Mouse (Mus musculus): Measurements from ENCODE around the gene Rem1. TPM values are rescaled to one million over a fixed set of nuclear protein-coding genes. Genes with fewer than 3 reads are reported as not detected.

Rem1 gene
- total RNA-seq, 2 experiments from 2014 or later, result 0.72 to 0.94 TPM

DNA sequence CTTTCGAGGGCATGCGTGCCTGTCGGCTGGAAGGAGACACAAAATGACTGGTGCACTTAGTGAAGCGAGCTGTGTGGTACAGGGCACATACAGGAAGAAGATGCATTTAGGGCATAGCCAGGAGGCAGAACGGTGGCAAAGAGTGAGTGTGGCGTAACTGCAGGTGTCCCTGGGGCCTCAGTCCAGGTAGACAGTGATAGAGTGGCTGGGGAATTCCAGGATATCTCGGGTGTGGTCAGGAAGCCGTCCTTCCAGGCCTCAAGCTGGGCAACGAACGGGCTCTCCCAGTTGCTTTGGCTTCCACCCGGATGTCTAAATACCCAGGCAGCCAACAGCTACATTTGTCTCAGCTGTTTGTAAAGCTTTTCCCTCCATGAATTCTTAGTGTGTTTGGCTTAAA, 47.4 kb downstream of the Rem1 start:
- no peak for DNase-seq (ENCODE audit: low spot score in 2 of 2)

DNA sequence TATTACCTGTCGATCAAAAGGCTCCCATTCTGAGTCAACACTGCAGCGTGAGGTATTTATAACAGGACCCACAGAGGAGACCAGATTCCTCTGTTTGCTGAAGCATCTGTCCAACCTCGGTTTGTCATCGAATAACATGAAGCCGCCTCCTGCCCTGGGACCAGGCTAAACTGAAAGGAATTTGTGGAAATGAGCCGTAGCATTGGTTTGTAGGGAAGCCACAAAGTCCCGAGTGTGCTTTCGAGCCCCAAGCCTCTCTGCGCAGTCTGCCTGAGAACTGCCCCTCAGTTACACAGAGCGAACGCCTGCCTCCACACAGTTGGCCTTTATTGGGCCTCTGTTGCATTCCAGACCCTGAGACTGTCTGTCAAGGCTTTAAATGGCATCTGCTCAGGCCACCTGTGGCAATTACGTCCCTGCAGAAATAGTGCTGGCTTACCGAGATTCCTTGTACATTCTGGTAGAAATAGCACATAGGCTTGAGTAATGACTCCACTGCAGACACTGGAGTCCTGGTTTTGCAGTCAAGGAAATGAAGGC, 48.6 kb downstream of the Rem1 start:
- no peak for DNase-seq (ENCODE audit: low spot score in 2 of 2)

DNA sequence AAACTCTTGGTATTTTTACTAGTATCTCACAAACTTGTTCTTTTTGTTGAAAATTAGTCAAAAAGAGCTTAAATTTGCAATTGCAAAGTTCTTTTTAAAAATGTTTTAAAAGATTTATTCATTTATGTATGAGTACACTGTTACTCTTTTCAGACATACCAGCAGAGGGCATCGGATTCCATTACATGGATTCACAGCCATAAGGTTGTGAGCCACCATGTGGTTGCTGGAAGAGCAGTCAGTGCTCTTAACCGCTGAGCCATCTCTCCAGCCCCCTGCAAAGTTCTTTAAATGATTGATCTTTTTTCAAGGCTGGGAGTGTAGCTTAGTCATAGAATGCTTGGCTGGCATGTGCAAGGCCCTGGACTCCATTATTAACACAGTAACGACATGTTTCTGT, 51.6 kb downstream of the Rem1 start:
- peak in 1 of 2 experiments; percentile 49 for DNase-seq (ENCODE audit: low spot score in 2 of 2)

DNA sequence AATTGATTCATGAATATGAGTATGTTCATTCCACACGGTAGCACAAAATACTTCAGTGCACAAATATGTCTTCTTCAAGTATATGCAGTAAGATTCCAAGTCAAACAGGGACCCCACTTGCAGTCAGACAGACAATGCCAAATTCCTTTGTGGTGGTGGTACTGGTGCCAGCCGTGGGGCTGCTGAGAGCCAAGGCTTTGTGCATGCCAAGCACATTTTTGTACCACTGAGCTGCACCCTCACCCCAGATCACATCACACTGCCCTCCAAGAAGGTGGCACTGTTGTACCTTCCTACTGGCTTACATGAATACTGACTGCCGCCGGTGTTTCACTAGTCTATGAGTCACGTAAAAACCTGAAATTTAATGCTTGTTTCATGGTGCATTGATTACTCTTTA, 52.2 kb downstream of the Rem1 start:
- DNase-seq (ENCODE audit: low spot score in 2 of 2), result no peak

DNA sequence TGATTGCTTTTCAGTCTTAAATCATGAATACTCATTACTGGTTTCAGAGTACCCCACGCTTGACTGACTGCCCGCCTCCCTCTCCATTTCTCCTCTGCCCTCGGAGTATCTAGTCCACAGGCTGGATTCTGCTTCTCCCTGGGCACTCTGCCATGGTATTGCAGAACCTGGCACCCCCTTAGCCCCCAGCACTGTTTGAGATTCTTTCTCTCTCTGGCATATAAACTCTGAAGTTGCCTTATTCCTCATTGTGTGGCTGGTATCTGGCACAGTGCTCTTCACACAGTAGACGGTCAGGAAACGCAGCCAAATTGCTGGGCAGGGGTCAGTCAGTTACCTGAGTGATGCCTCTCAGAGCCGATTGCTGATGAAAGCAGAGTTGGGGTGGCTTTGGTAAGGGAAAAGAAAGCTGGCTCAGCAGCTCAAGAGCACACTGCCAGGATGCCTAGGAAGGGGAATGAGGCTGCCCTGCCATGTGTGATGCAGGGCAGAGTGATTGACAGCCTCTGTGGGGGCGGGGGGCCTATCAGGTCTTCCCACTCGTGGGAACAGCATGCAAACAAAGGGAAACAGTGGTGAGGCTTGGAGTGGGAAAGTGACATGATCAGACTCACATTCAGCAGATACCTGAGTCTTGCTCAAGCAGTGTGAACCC, 53.1 kb downstream of the Rem1 start:
- DNase-seq (ENCODE audit: low spot score in 2 of 2), result no peak

DNA sequence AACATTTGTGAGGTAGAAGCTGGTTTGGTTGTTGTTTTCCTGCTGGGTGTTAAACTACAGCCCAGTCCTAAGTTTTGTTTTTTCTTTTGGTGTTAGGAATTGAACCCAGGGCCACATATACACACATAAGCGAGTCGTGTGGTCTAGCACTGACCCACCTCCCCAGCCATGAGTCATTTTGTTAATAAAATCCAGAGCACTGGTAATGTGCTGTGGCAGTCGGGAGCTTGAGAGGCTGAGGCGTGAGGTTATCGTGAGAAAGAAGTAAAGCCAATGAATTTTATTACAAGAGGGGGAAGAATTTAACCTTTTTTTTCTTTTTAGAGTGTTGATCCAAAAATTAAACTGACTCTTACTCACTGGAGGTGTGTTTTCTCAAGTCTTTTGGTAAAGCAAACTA, 56.3 kb downstream of the Rem1 start:
- no peak for DNase-seq (ENCODE audit: low spot score in 2 of 2)

Other genes starting within 250 kb of the Rem1 start
- 10 to 100 TPM; 11.8 to 15.9 TPM for gene Sox12, start 228.9 kb upstream of the Rem1 start, total RNA-seq (2021)
- gene Zcchc3, start 211.9 kb upstream of the Rem1 start, total RNA-seq (2021), result 1 to 10 TPM; 9.4 TPM
- 1 to 10 TPM; 1.6 to 2.1 TPM for gene 6820408C15Rik, start 211.4 kb upstream of the Rem1 start, total RNA-seq (2021)
- not detected for gene Defb23, start 162.3 kb upstream of the Rem1 start, total RNA-seq (2021)
- not detected for gene Defb20, start 149.9 kb upstream of the Rem1 start, total RNA-seq (2021)
- gene Defb22, start 136.8 kb upstream of the Rem1 start, total RNA-seq (2021), result not detected
- not detected for gene Defb26, start 115.3 kb upstream of the Rem1 start, total RNA-seq (2021)
- gene Defb28, start 108.7 kb upstream of the Rem1 start, total RNA-seq (2021), result not detected
- not detected for gene Defb29, start 86.9 kb upstream of the Rem1 start, total RNA-seq (2021)
- gene Gm17416, start 57.6 kb upstream of the Rem1 start, total RNA-seq (2021), result not detected
- gene Defb21, start 54.2 kb upstream of the Rem1 start, total RNA-seq (2021), result not detected
- not detected for gene Defb19, start 46.6 kb upstream of the Rem1 start, total RNA-seq (2021)
- gene Defb45, start 27.6 kb upstream of the Rem1 start, total RNA-seq (2021), result not detected
- gene Defb36, start 22.6 kb upstream of the Rem1 start, total RNA-seq (2021), result not detected
- not detected for gene Defb25, start 3.9 kb upstream of the Rem1 start, total RNA-seq (2021)
- gene H13, start 42.5 kb downstream of the Rem1 start, total RNA-seq (2021), result 10 to 100 TPM; 73.4 to 79.2 TPM
- 10 to 100 TPM; 14.1 to 17.5 TPM for gene Mcts2, start 60.1 kb downstream of the Rem1 start, total RNA-seq (2021)
- gene Id1, start 109.3 kb downstream of the Rem1 start, total RNA-seq (2021), result 10 to 100 TPM; 20.6 to 27.2 TPM
- gene Cox4i2, start 127.2 kb downstream of the Rem1 start, total RNA-seq (2021), result 1 to 10 TPM; 2.7 to 2.8 TPM
- gene Bcl2l1, start 204.8 kb downstream of the Rem1 start, total RNA-seq (2021), result 100 to 1,000 TPM; 124 to 130 TPM
- gene Tpx2, start 221.0 kb downstream of the Rem1 start, total RNA-seq (2021), result 1 to 10 TPM; 2.0 to 2.4 TPM